Mouse (Mus musculus) brain, embryonic 18.5 days (tissue): ENCODE data around the gene Ercc6l2.

Experiments used
- DNase-seq: peaks from one replicate; pipeline ENCODE4 v3.0.0-alpha.2; 2012; ENCODE audit warnings: low read depth, low spot score

Gene Ercc6l2

GRCm38 (mm10) chr13:63929917-63930515 lies 115.0 kb downstream of the Ercc6l2 start:
- DNase-seq: no peak

DNA sequence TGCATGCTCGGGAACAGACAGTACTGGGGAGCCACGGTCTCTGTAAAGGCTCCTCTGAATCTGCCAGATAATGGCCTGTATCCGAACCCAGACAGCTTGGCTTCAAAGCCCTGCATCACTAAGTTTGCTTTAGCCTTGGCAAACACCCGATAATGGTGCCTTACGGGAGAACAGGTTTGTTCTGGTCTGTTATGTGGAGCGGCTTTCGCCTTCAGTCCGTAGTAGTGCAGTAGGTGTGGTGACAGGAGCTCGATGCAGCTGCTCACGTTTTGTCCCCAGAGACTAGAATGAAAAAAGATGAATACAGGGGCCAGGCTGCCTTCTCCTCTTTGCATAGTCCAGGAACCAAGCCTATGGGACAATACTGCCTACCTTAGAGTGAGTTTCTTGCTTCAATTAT lies 115.5 kb downstream of the Ercc6l2 start:
- no peak for DNase-seq

- no peak for DNase-seq
Observed at GRCm38 (mm10) chr13:63936369-63936768, 121.3 kb downstream of the Ercc6l2 start.

- DNase-seq: no peak
Observed at GRCm38 (mm10) chr13:63940257-63940656, 125.2 kb downstream of the Ercc6l2 start.

DNA sequence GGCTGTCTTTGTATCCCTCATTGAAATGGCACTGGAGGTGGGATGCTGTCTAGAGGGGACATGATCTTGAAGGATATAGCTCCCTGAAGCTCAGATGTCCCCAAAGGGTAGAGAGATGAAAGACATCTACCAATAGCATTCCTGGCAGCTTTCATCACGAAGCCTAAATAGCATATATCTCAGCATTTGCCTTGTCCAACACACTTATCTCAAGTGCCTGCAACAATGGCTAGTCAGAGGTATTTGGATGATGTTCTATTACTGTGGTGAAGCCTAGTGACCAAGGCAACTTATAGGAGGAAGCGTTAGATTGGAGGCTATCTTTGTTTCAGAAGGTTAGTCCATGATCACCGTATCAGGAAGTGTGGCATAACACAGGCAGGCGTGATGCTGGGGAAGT lies 126.1 kb downstream of the Ercc6l2 start:
- no peak for DNase-seq

DNA sequence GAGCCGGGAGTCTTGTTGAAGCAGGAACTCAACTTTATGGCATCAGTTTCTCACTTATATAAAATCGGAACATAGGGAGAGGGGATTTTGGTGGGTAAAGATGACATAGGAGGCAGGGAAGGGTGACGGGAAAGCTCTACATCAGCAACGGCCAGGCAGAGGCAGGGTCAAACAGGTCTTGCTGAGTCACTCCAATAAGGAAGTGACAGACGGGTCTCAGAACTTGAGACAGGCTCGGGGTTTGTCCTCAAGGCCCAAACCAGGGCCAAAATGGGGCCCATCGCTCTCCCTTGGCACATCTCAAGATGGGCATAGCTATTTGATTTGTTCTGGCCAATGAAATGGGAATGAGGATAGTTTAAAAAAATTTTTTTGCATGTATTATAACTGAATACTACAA lies 128.6 kb downstream of the Ercc6l2 start:
- DNase-seq: no peak

GRCm38 (mm10) chr13:63944344-63945021 lies 129.4 kb downstream of the Ercc6l2 start:
- no peak for DNase-seq
